Mouse (Mus musculus): ENCODE data around the gene Sugct. TPM values are rescaled to one million over a fixed set of nuclear protein-coding genes. Genes with fewer than 3 reads are reported as not detected.

The Sugct gene
- polyA plus RNA-seq, 1 experiment from 2014 or later, result 5.1 TPM

DNA sequence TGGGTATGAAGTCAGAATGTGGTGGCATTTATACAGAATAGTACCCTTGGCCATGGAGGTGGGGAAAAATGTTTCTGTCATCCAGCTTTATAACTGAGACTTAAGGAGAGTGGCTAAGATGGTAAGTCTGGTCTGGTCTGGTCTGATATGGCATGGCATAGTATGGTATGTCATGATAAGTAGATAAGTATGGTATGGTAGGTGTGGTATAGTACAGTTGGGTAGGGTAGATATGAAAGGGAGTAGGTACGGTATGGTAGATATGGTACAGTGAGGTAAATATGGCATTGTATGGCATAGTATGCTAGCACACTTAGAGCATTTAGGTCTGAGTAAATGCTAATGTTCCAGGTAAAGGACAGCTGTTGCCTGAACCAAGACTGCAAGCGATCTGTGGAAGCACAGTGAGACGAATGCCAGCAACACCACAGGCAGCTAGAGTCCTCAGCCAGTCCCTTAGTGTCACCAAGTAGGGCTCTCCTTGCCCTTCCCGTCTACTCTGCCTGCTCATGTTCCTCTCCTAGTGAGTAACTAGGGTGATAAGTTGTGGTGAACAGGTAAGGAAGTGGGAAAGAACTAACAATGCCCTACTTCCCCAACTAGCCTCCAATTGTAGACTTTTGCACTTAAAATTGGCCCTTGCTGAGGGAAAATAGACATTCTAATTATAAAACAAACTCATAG is 667.4 kb downstream of the Sugct start:
- H3K4me1 ChIP-seq, result no peaks in the 10 kb centered on the region
- H3K9me3 ChIP-seq, result no peaks in the 10 kb centered on the region
- no peak overlapping the region for H3K27ac ChIP-seq (replicated peaks)
- no peaks in the 10 kb centered on the region for H3K36me3 ChIP-seq
- H3K27me3 ChIP-seq (replicated peaks), result no peaks in the 10 kb centered on the region
- no peak overlapping the region for H3K4me2 ChIP-seq
- no peak overlapping the region for H3K4me3 ChIP-seq
- ATAC-seq (ENCODE audit: extremely low read depth, insufficient number of reproducible peaks, low FRiP score, low TSS enrichment), result no peak
- 75% methylated on average over 4 of the region's 4 CpGs for WGBS
- no peak overlapping the region for H3K9ac ChIP-seq

DNA sequence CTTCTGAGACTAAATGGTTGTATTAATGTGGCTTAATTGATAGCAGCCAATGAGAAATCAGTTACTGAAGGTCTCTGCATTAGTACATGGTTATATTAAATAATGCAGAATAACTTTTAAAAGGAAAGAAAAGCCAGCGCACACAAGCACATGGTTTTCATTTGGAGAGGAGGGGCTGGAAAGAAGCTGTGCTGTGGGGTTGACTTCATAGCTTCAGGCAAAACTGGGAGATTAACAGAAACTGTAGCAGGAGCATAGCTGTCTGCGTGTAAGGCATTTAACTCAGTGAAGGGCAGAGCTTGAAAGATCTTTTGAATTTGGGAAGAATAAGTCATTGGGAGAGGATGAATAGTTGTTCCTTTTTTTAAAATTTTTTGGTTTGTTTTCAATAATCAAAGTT is 668.4 kb downstream of the Sugct start:
- WGBS, result 82% methylated on average over 2 of the region's 2 CpGs
- H3K36me3 ChIP-seq, result no peaks in the 10 kb centered on the region
- H3K27me3 ChIP-seq (replicated peaks), result no peaks in the 10 kb centered on the region
- H3K4me3 ChIP-seq, result no peak overlapping the region
- H3K27ac ChIP-seq (replicated peaks), result no peak overlapping the region
- no peak overlapping the region for H3K9ac ChIP-seq
- H3K4me1 ChIP-seq, result no peaks in the 10 kb centered on the region
- H3K4me2 ChIP-seq, result no peak overlapping the region
- no peaks in the 10 kb centered on the region for H3K9me3 ChIP-seq
- ATAC-seq (ENCODE audit: extremely low read depth, insufficient number of reproducible peaks, low FRiP score, low TSS enrichment), result no peak

DNA sequence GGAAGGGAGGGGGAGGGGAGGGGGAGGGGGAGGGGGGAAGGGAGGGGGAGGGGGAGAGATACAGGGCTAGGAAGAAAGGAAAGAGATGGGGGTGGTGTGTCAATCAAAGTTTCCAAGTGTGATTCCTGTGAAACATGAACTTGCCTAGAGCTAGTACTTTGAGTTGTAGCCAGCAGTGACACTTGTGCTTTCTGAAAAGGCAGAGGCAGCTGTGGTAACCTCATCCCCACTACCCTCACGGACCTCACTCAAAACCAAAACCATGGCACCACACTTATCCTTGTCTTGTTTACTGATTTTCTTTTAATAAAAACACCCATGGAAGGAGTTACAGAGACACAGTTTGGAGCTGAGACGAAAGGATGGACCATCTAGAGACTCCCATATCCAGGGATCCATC is 698.9 kb downstream of the Sugct start:
- Histone ChIP-seq H3K27me3 (replicated peaks) (no peaks in the 10 kb centered on the region), H3K36me3 (no peaks in the 10 kb centered on the region), H3K9me3 (no peaks in the 10 kb centered on the region), H3K4me3 (no peak overlapping the region), H3K27ac (replicated peaks) (no peak overlapping the region), H3K4me1 (peaks cover 19% of the 10 kb centered on the region), H3K4me2 (no peak overlapping the region), H3K9ac (no peak overlapping the region)
- ATAC-seq (ENCODE audit: extremely low read depth, insufficient number of reproducible peaks, low FRiP score, low TSS enrichment), result no peak
- WGBS, result 91% methylated on average over 2 of the region's 2 CpGs

DNA sequence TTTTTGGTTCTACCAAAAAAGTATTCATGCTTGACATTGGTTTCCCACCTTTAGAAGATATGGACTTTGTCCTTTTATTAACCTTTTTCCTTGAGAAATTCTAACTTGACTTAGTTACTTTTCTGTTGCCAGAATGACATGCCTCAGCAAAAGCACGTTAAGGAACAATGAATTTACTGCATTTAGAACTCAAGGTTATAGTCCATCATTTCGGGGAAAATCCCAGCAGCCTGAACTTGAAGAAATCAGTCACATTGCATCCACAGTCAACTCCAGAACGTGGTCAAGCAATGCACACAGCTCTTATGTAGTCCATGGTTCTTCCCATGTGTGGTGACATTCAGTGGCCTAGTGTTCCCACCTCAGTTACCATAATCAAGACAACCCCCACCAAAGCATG is 700.0 kb downstream of the Sugct start:
- WGBS, result 73% methylated on average over 3 of the region's 3 CpGs
- Histone ChIP-seq H3K4me1 (peaks cover 17% of the 10 kb centered on the region), H3K27me3 (replicated peaks) (no peaks in the 10 kb centered on the region), H3K9ac (no peak overlapping the region), H3K9me3 (no peaks in the 10 kb centered on the region), H3K27ac (replicated peaks) (no peak overlapping the region), H3K36me3 (no peaks in the 10 kb centered on the region), H3K4me3 (no peak overlapping the region), H3K4me2 (no peak overlapping the region)
- ATAC-seq (ENCODE audit: extremely low read depth, insufficient number of reproducible peaks, low FRiP score, low TSS enrichment), result no peak

DNA sequence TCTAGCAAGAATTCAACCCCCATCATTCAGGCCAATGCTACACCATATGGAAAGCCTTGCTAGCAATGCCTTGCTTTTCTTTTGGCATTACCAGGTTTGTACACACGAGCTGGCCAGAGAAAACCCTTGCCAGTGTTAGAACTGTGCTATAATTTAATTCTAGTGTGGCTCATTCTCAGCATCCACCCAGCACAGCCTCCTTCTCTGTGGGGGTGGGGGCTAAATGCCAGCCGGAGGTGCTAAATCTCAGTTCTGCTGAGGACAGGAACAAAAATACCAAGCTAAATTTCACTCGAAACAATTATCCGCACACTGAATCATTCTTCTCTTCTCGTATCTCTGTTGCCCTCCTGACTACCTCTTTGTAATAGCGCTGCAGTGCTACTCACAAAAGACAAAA is 717.6 kb downstream of the Sugct start:
- 43% methylated on average over 6 of the region's 6 CpGs for WGBS
- H3K4me1 ChIP-seq, result peaks cover 10% of the 10 kb centered on the region
- ATAC-seq (ENCODE audit: extremely low read depth, insufficient number of reproducible peaks, low FRiP score, low TSS enrichment), result no peak
- H3K9me3 ChIP-seq, result no peaks in the 10 kb centered on the region
- peak overlapping the region; percentile 14; the same call in 1 of the 2 replicates for H3K4me2 ChIP-seq
- H3K4me3 ChIP-seq, result no peak overlapping the region
- H3K27me3 ChIP-seq (replicated peaks), result no peaks in the 10 kb centered on the region
- H3K27ac ChIP-seq (replicated peaks), result no peak overlapping the region
- H3K9ac ChIP-seq, result no peak overlapping the region
- no peaks in the 10 kb centered on the region for H3K36me3 ChIP-seq

DNA sequence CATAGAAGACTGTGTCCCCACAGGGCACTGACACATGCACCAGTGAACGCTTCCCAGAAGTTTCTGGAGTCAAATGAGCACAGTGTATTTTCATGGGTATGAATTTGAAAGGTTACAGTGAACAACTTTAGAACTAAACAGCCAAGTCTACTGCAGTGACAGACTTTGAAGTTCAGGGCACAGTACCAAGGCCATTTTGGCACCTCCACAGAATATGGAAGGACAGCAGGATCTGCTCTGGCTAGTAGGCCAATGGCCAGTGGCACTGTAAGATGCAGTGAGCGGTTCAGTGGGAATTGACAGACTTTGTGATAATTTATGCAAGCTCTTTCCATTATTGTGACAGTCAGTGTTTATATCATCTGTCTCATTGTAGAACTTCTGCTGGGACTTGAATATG is 724.1 kb downstream of the Sugct start:
- ATAC-seq (ENCODE audit: extremely low read depth, insufficient number of reproducible peaks, low FRiP score, low TSS enrichment), result no peak
- Histone ChIP-seq H3K4me3 (no peak overlapping the region), H3K9me3 (no peaks in the 10 kb centered on the region), H3K27me3 (replicated peaks) (no peaks in the 10 kb centered on the region), H3K4me1 (no peaks in the 10 kb centered on the region), H3K4me2 (no peak overlapping the region), H3K36me3 (no peaks in the 10 kb centered on the region), H3K9ac (no peak overlapping the region), H3K27ac (replicated peaks) (no peak overlapping the region)
- WGBS, result 73% methylated on average over 2 of the region's 2 CpGs

DNA sequence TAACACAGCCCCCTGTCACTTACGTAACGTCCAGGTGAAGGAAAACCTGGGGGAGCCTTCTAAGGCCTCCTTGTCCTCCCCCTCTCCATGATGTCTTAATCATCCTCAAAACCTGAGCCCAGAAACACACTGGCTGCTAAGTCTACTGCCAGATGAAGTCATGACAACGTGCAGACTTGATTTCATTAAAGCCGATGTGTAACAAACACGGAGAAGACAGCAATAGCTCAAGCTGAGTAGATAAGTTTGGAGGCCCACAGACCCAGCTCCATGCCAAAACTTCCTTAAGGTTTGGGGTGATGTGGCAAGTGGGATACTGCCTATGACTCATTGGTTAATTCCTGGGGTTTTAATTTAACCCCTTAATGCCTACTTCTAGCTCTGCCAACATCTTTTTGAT is 726.4 kb downstream of the Sugct start:
- no peak overlapping the region for H3K27ac ChIP-seq (replicated peaks)
- no peaks in the 10 kb centered on the region for H3K9me3 ChIP-seq
- H3K4me2 ChIP-seq, result no peak overlapping the region
- no peak overlapping the region for H3K9ac ChIP-seq
- H3K4me3 ChIP-seq, result no peak overlapping the region
- WGBS, result 62% methylated on average over 5 of the region's 5 CpGs
- no peaks in the 10 kb centered on the region for H3K27me3 ChIP-seq (replicated peaks)
- no peak for ATAC-seq (ENCODE audit: extremely low read depth, insufficient number of reproducible peaks, low FRiP score, low TSS enrichment)
- H3K4me1 ChIP-seq, result no peaks in the 10 kb centered on the region
- no peaks in the 10 kb centered on the region for H3K36me3 ChIP-seq

DNA sequence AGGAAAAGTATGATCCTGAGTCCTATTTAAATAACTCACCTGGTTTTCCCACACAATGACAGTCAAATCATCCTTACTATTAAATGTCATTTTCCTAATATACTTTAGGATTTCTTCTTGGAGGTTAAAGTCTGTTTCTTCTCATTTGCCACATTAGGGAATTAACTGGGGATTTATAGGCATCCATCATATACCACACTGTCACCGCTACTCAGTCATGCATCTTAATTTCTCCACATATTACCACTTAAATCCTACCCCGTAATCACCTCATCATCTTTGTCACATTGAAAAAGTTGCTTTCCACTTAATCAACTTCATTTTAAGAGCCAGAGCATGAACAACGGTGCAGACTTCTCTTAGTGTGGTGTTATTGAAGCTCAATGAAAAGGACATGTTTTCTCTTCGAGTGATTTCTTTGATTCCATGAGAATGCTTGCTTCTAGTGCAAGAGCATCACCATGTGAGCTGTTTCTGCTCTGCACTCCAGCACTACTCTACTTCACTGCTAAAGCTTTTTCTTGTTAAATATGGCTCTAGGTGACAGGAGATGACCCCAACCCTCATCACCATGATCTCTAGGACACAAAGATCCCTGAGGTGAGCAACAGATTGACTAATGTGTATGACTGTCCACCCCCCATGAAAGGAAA is 730.4 kb downstream of the Sugct start:
- no peak overlapping the region for H3K27ac ChIP-seq (replicated peaks)
- H3K9me3 ChIP-seq, result no peaks in the 10 kb centered on the region
- no peak overlapping the region for H3K4me3 ChIP-seq
- H3K4me2 ChIP-seq, result no peak overlapping the region
- no peak for ATAC-seq (ENCODE audit: extremely low read depth, insufficient number of reproducible peaks, low FRiP score, low TSS enrichment)
- H3K9ac ChIP-seq, result no peak overlapping the region
- no peaks in the 10 kb centered on the region for H3K36me3 ChIP-seq
- H3K4me1 ChIP-seq, result no peaks in the 10 kb centered on the region
- no peaks in the 10 kb centered on the region for H3K27me3 ChIP-seq (replicated peaks)
- WGBS, result 65% methylated on average over 4 of the region's 4 CpGs

DNA sequence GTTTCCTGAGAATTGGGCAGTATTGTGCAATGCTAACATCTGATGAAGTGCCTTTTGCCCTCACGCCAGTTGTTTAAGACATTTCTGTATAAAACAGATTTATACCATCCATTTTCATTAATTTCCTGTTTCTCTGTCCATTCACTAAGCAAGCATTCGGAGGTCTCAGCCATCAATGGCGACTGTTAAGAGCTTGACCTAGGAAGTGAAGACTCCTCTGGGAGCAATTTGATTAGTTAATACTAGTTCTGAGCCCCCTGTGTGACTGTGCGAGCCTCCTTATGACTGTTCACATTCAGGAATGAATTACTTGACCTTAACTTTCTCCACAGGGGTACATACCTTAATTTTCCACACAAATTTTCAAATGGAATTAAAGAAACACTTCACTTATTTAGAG is 743.3 kb downstream of the Sugct start:
- ATAC-seq (ENCODE audit: extremely low read depth, insufficient number of reproducible peaks, low FRiP score, low TSS enrichment), result no peak
- Histone ChIP-seq H3K4me1 (no peaks in the 10 kb centered on the region), H3K4me3 (no peak overlapping the region), H3K9ac (no peak overlapping the region), H3K27me3 (replicated peaks) (no peaks in the 10 kb centered on the region), H3K4me2 (no peak overlapping the region), H3K9me3 (no peaks in the 10 kb centered on the region), H3K27ac (replicated peaks) (no peak overlapping the region), H3K36me3 (no peaks in the 10 kb centered on the region)
- WGBS, result 79% methylated on average over 4 of the region's 4 CpGs

DNA sequence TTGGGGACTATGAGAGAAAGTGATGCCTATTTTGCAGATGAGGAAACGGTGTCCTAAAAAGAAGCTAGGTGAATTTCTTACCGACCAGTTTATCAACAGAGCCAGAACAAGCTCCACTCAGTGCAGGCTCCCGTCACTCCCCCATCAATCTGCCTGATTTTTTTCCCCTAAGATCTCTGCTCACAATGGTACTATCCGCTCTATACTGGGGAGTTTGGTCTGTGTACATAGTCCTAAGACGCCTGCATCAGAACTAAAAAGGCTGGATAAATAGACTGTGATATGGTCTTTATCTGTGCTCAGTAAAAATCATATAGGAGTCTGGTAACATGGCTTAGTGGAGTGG is 755.9 kb downstream of the Sugct start:
- no peak for ATAC-seq (ENCODE audit: extremely low read depth, insufficient number of reproducible peaks, low FRiP score, low TSS enrichment)
- H3K27me3 ChIP-seq (replicated peaks), result no peaks in the 10 kb centered on the region
- H3K4me2 ChIP-seq, result no peak overlapping the region
- no peak overlapping the region for H3K27ac ChIP-seq (replicated peaks)
- no peak overlapping the region for H3K9ac ChIP-seq
- peaks cover 34% of the 10 kb centered on the region for H3K4me1 ChIP-seq
- no peak overlapping the region for H3K4me3 ChIP-seq
- H3K36me3 ChIP-seq, result no peaks in the 10 kb centered on the region
- H3K9me3 ChIP-seq, result no peaks in the 10 kb centered on the region
- WGBS, result 78% methylated on average over 5 of the region's 5 CpGs

DNA sequence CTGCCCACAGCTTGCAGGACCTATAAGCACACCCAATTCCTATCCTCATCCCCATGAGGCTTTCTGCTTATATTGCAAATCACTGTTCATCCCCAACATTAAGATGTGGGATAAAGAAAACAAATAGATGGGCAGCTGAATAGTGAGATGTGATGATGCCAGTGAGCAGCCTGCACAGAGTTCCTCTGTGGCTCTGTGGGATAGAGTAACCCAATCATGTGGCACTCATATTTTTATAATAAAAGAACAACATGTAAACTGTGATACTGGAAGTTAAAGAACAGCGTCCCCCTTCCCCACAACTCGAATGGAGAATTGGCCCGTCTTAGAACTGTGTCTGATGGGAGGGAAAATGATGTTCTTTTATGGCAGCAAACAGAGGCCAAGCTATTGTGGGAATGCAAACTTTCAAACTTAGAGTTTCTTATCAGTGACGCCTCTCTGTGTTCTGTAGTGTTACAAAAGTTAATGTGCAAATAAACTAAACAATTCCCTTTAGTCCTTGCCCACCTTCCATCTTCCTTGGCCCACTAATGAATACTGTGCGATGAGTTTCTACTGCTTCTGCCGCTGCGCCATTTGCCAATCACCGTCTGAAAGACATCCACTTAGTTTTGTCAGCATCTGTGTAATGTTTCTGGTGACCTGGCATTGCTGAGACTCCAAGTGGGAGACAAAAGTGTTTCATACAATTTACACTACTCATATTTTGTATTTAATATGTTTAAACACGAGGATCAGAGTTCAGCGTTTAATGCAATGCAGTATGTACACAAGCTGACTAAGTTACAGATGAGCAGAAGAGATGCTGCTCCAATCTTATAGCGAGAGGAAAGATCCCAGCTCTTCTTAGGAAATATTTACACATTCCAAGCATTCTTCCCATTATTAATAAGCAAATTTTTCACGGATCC is 756.5 kb downstream of the Sugct start:
- no peak overlapping the region for H3K4me2 ChIP-seq
- no peak for ATAC-seq (ENCODE audit: extremely low read depth, insufficient number of reproducible peaks, low FRiP score, low TSS enrichment)
- H3K36me3 ChIP-seq, result no peaks in the 10 kb centered on the region

More for the DNA sequence above, 756.5 kb downstream of the Sugct start:
- no peaks in the 10 kb centered on the region for H3K27me3 ChIP-seq (replicated peaks)
- WGBS, result 69% methylated on average over 12 of the region's 12 CpGs
- no peak overlapping the region for H3K27ac ChIP-seq (replicated peaks)
- no peak overlapping the region for H3K9ac ChIP-seq
- peaks cover 34% of the 10 kb centered on the region for H3K4me1 ChIP-seq
- no peak overlapping the region for H3K4me3 ChIP-seq
- H3K9me3 ChIP-seq, result no peaks in the 10 kb centered on the region
